Mouse (Mus musculus) naive thymus-derived CD4-positive, alpha-beta T cell, adult 2 months (primary cell): ENCODE data around the gene Kansl1l.

Source experiments
- DNase-seq: peaks from one replicate; pipeline ENCODE4 v3.0.0-alpha.2; 2011; ENCODE audit warnings: low read depth

Kansl1l gene

GRCm38 (mm10) chr1:66817865-66818315 lies 528 bp upstream of the Kansl1l start:
- no peak for DNase-seq

GRCm38 (mm10) chr1:66816837-66817452 lies 417 bp downstream of the Kansl1l start:
- DNase-seq = peak; percentile 94

GRCm38 (mm10) chr1:66815941-66816777 lies 1.2 kb downstream of the Kansl1l start:
- DNase-seq = peak; percentile 82

GRCm38 (mm10) chr1:66814756-66815155 lies 2.6 kb downstream of the Kansl1l start:
- peak; percentile 46 for DNase-seq

- DNase-seq = no peak
Measured at GRCm38 (mm10) chr1:66813191-66813590, 4.2 kb downstream of the Kansl1l start.

GRCm38 (mm10) chr1:66806821-66807220 lies 10.5 kb downstream of the Kansl1l start:
- no peak for DNase-seq

- DNase-seq = peak; percentile 26
Measured at GRCm38 (mm10) chr1:66805408-66805807, 12.0 kb downstream of the Kansl1l start.

GRCm38 (mm10) chr1:66804710-66805109 lies 12.7 kb downstream of the Kansl1l start:
- DNase-seq = no peak

- DNase-seq = no peak
Measured at GRCm38 (mm10) chr1:66797962-66798361, 19.4 kb downstream of the Kansl1l start.

- no peak for DNase-seq
Measured at GRCm38 (mm10) chr1:66792838-66793466, 24.4 kb downstream of the Kansl1l start.

GRCm38 (mm10) chr1:66782296-66782695 lies 35.1 kb downstream of the Kansl1l start:
- no peak for DNase-seq

GRCm38 (mm10) chr1:66781027-66781426 lies 36.3 kb downstream of the Kansl1l start:
- DNase-seq = no peak

- DNase-seq = no peak
Measured at GRCm38 (mm10) chr1:66778798-66779197, 38.6 kb downstream of the Kansl1l start.

- DNase-seq = no peak
Measured at GRCm38 (mm10) chr1:66777878-66778277, 39.5 kb downstream of the Kansl1l start.

GRCm38 (mm10) chr1:66768764-66769163 lies 48.6 kb downstream of the Kansl1l start:
- no peak for DNase-seq

GRCm38 (mm10) chr1:66730581-66730980 lies 86.8 kb downstream of the Kansl1l start:
- no peak for DNase-seq

- no peak for DNase-seq
Measured at GRCm38 (mm10) chr1:66712859-66713258, 104.5 kb downstream of the Kansl1l start.

GRCm38 (mm10) chr1:66704523-66704922 lies 112.8 kb downstream of the Kansl1l start:
- DNase-seq = no peak

GRCm38 (mm10) chr1:66702623-66703345 lies 114.6 kb downstream of the Kansl1l start:
- DNase-seq = no peak

GRCm38 (mm10) chr1:66701576-66701940 lies 115.8 kb downstream of the Kansl1l start:
- DNase-seq = no peak

GRCm38 (mm10) chr1:66700693-66701575 lies 116.4 kb downstream of the Kansl1l start, which contains the start of gene Rpe:
Rpe (plus strand) TSS chr1:66700831.
- peak; percentile 96 for DNase-seq
